Mouse (Mus musculus) embryonic facial prominence, embryonic 12.5 days (tissue): Measurements from ENCODE around the gene Rhox3f. TPM values are rescaled to one million over a fixed set of nuclear protein-coding genes. Genes with fewer than 3 reads are reported as not detected.
"Not testable (repeated sequence)": the region's sequence is repeated elsewhere in the genome, so short reads cannot be mapped to it uniquely, and the experiment has no call there.

Source experiments
- ATAC-seq: fragments of 200-750 bp; cut with Nextera tagmentation; 2 replicates; pipeline ENCODE4 v1.8.0; 2017; ENCODE audit not compliant: insufficient number of reproducible peaks, insufficient read depth, low FRiP score, low TSS enrichment
- H3K27ac ChIP-seq: fragments of 300-500 bp; sonication (generic); 2 replicates; pipeline ENCODE4 v1.5.1; 2016; ENCODE audit warnings: mild to moderate bottlenecking
- H3K27me3 ChIP-seq: fragments of 300-500 bp; sonication (generic); 2 replicates; pipeline ENCODE4 v1.6.1; 2016; ENCODE audit warnings: mild to moderate bottlenecking, moderate library complexity
- H3K36me3 ChIP-seq: fragments of 300-500 bp; sonication (generic); 2 replicates; pipeline ENCODE4 v1.6.1; 2016; ENCODE audit warnings: mild to moderate bottlenecking
- H3K4me1 ChIP-seq: fragments of 300-500 bp; sonication (generic); 2 replicates; pipeline ENCODE4 v1.6.1; 2016
- H3K4me2 ChIP-seq: fragments of 300-500 bp; sonication (generic); replicated peaks from 2 replicates; pipeline ENCODE4 v1.6.1; 2016; ENCODE audit warnings: mild to moderate bottlenecking, moderate library complexity
- H3K4me3 ChIP-seq: fragments of 300-500 bp; sonication (generic); 2 replicates; pipeline ENCODE4 v1.5.1; 2016; ENCODE audit warnings: mild to moderate bottlenecking
- H3K9ac ChIP-seq: fragments of 300-500 bp; sonication (generic); 2 replicates; pipeline ENCODE4 v1.6.1; 2016; ENCODE audit warnings: mild to moderate bottlenecking, moderate library complexity
- H3K9me3 ChIP-seq: fragments of 300-500 bp; sonication (generic); 2 replicates; pipeline ENCODE4 v1.6.1; 2016; ENCODE audit warnings: mild to moderate bottlenecking, moderate library complexity
- WGBS: fragments of 180-500 bp; shearing (Covaris S2); methylation state at CpG from one replicate; pipeline ENCODE4 v1.1.7; 2016; 5-methylcytosine and 5-hydroxymethylcytosine counted together
- polyA plus RNA-seq: library from polyadenylated mRNA; unstranded; fragments of >200 nt; fragmentation: Nextera tagmentation; extraction: Ambion mirVana; gene quantifications from 2 replicates; pipeline ENCODE4 v1.2.1, GENCODE M21; 2016

Gene Rhox3f
- not detected in 2 replicates for polyA plus RNA-seq

- not testable (repeated sequence) for H3K4me3 ChIP-seq, H3K4me1 ChIP-seq, H3K27me3 ChIP-seq, ATAC-seq, H3K36me3 ChIP-seq, H3K27ac ChIP-seq, H3K9me3 ChIP-seq, H3K4me2 ChIP-seq, H3K9ac ChIP-seq
Observed at GRCm38 (mm10) chrX:37580692-37581091, at the start of gene Rhox3f. Rhox3f (plus strand) TSS chrX:37580992.

GRCm38 (mm10) chrX:37541719-37542118 is 39.1 kb upstream of the Rhox3f start, which contains the start of gene Rhox3e:
Rhox3e (plus strand) TSS chrX:37542019.
- H3K27me3 ChIP-seq, H3K36me3 ChIP-seq, ATAC-seq, H3K4me2 ChIP-seq, H3K4me1 ChIP-seq, H3K27ac ChIP-seq, H3K4me3 ChIP-seq, H3K9ac ChIP-seq, H3K9me3 ChIP-seq: not testable (repeated sequence)
- WGBS: 86% methylated on average over 1 of the region's 4 CpGs

DNA sequence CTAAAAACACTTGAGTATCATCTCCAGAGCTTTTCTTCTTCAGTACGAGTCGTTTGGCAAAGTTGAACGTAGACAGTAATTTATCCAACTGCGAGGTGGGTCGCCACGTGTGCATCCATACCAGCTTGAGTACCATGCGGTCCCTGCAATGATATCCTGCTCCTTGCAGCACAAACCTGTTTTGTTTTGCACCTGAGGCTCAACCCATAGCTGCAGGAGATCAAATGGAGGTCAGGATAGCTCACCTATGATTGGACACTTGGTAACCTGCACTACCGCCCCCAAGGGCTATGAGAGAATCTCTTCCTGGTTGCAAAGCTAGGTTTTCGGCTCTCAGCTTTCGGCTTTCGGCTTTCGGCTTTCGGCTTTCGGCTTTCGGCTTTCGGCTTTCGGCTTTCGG is 23.7 kb upstream of the Rhox3f start, which contains the start of gene Rhox4e:
Gene Rhox4e (plus strand): TSS at position 301 of the 400 bp plus-strand sequence.
- H3K4me3 ChIP-seq, H3K4me2 ChIP-seq, H3K9ac ChIP-seq, H3K27ac ChIP-seq, H3K36me3 ChIP-seq, H3K27me3 ChIP-seq, H3K9me3 ChIP-seq, H3K4me1 ChIP-seq, ATAC-seq: not testable (repeated sequence)
- 95% methylated on average over 10 of the region's 18 CpGs for WGBS

DNA sequence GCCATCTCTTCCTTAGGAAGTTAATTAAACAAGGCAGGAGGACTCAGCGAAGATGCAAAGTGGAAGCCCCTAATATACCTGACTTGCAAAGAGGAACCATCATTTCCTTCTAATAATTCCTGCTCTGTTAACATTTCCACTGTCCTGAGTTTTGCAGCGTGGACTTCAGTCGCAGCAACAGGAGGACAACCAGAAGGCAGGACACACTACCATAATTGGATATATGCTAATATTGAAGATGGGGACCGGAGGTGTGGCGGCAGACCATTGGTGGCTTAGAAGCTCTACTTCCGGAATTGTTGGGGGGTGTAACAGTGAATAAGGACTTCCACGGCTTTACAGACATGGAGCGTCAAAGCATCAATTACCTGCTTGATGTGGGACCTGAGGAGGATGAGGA is 9.7 kb upstream of the Rhox3f start, which contains the start of gene Rhox2f:
Gene Rhox2f (plus strand): TSS at position 301 of the 400 bp plus-strand sequence.
- ATAC-seq: not testable (repeated sequence)

DNA sequence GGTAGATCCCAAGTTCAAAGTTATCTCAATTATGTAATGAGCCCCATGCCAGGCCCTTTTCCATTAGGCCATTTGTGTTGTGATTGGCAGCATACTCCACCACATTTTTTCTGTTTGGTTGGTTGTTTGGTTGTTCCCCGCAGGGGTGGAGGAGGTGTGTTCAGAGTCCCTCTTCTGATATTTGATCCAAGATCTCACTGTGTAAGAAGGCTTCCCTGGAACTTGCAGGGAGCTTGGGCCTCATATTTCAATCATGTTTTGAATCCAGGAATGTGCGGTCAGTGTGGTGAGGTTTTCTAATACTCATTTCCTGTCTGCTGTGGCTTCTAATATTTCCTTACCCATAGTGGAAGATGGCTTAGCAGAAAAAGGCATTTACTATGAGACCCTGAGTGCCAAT is 8.2 kb upstream of the Rhox3f start:
- WGBS: 32% methylated on average over 2 of the region's 2 CpGs
- ATAC-seq, H3K27ac ChIP-seq, H3K9me3 ChIP-seq, H3K4me3 ChIP-seq, H3K36me3 ChIP-seq, H3K4me2 ChIP-seq, H3K4me1 ChIP-seq, H3K9ac ChIP-seq, H3K27me3 ChIP-seq: not testable (repeated sequence)

More for the DNA sequence above, 9.7 kb upstream of the Rhox3f start, which contains the start of gene Rhox2f:
- not testable (repeated sequence) for H3K4me3 ChIP-seq, H3K4me2 ChIP-seq, H3K27me3 ChIP-seq, H3K4me1 ChIP-seq, H3K9me3 ChIP-seq, H3K9ac ChIP-seq, H3K36me3 ChIP-seq, H3K27ac ChIP-seq
- WGBS: 96% methylated on average over 8 of the region's 8 CpGs

GRCm38 (mm10) chrX:37607604-37608003 is 26.8 kb downstream of the Rhox3f start, which contains the start of gene Rhox4f:
Rhox4f (minus strand) TSS chrX:37607704.
- H3K4me1 ChIP-seq, H3K27me3 ChIP-seq, H3K36me3 ChIP-seq, H3K4me2 ChIP-seq, H3K9me3 ChIP-seq, H3K9ac ChIP-seq, H3K4me3 ChIP-seq, H3K27ac ChIP-seq, ATAC-seq: not testable (repeated sequence)
- 94% methylated on average over 16 of the region's 19 CpGs for WGBS

DNA sequence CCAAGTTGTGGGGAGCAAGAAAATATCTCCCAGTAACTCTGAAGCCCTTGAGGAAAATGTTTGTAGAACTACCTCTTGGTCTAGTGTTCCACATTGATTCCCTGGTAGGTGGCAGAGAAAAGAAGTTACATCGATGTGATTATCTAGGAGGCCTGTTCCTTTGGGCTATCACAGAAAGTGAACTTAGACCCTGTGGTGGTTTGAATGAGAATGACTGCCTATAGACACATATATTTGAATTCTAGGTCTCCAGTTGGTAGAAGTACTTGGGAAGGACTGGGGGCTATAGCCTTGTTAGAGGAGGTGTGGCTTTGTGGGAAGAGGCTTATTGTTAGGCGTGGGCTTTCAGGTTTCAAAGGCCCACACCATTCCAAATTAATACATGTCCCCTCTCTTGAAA is 47.7 kb downstream of the Rhox3f start, which contains the start of gene Rhox3g:
Gene Rhox3g (minus strand): TSS at position 101 of the 400 bp plus-strand sequence.
- not testable (repeated sequence) for H3K4me1 ChIP-seq, ATAC-seq, H3K4me3 ChIP-seq, H3K36me3 ChIP-seq, H3K27me3 ChIP-seq, H3K4me2 ChIP-seq, H3K9ac ChIP-seq, H3K9me3 ChIP-seq, H3K27ac ChIP-seq
- 93% methylated on average over 2 of the region's 2 CpGs for WGBS

Other genes starting within 250 kb of the Rhox3f start
- not detected in 2 replicates for gene Rhox3a2, start 201.0 kb upstream of the Rhox3f start, polyA plus RNA-seq
- gene Rhox4a2, start 190.1 kb upstream of the Rhox3f start, polyA plus RNA-seq: 1.5 and 2.3 TPM in 2 replicates
- gene Rhox2b, start 168.9 kb upstream of the Rhox3f start, polyA plus RNA-seq: not detected in 2 replicates
- 0.34 and 1.0 TPM in 2 replicates for gene Rhox4b, start 148.5 kb upstream of the Rhox3f start, polyA plus RNA-seq
- 0.88 and 1.0 TPM in 2 replicates for gene Rhox2c, start 127.3 kb upstream of the Rhox3f start, polyA plus RNA-seq
- not detected in 2 replicates for gene Rhox3c, start 122.4 kb upstream of the Rhox3f start, polyA plus RNA-seq
- not detected in 2 replicates for gene Rhox4c, start 100.7 kb upstream of the Rhox3f start, polyA plus RNA-seq
- gene Rhox2d, start 87.6 kb upstream of the Rhox3f start, polyA plus RNA-seq: not detected in 2 replicates
- gene Rhox4d, start 66.6 kb upstream of the Rhox3f start, polyA plus RNA-seq: not detected in 2 replicates
- not detected in 2 replicates for gene Rhox2e, start 50.5 kb upstream of the Rhox3f start, polyA plus RNA-seq
- gene Rhox3e, start 39.0 kb upstream of the Rhox3f start, polyA plus RNA-seq: not detected in 2 replicates
- not detected in 2 replicates for gene Rhox4e, start 23.6 kb upstream of the Rhox3f start, polyA plus RNA-seq
- 0.55 TPM in 1 of 2 replicates, not detected in the other for gene Rhox2f, start 9.6 kb upstream of the Rhox3f start, polyA plus RNA-seq
- gene Rhox4f, start 26.7 kb downstream of the Rhox3f start, polyA plus RNA-seq: not detected in 2 replicates
- gene Rhox3g, start 47.6 kb downstream of the Rhox3f start, polyA plus RNA-seq: not detected in 2 replicates
- gene Rhox2g, start 62.5 kb downstream of the Rhox3f start, polyA plus RNA-seq: not detected in 2 replicates
- gene Rhox4g, start 70.3 kb downstream of the Rhox3f start, polyA plus RNA-seq: not detected in 2 replicates
- not detected in 2 replicates for gene Rhox3h, start 87.8 kb downstream of the Rhox3f start, polyA plus RNA-seq
- not detected in 2 replicates for gene Rhox2h, start 92.3 kb downstream of the Rhox3f start, polyA plus RNA-seq
- 1.9 and 2.4 TPM in 2 replicates for gene Rhox5, start 223.8 kb downstream of the Rhox3f start, polyA plus RNA-seq
- gene Rhox6, start 245.9 kb downstream of the Rhox3f start, polyA plus RNA-seq: not detected in 2 replicates